Mouse (Mus musculus) c-Kit-positive CD71-positive TER-119-negative erythroid progenitor cells, embryonic 14.5 days (primary cell): ENCODE data around the gene Dnah5.
A peak's percentile ranks its signal among the peaks of the same experiment; 100 is the strongest.

ENCODE experiments used
- DNase-seq: peaks from one replicate; pipeline ENCODE4 v3.0.0-alpha.2; 2013; ENCODE audit warnings: low read depth

Gene Dnah5

DNA sequence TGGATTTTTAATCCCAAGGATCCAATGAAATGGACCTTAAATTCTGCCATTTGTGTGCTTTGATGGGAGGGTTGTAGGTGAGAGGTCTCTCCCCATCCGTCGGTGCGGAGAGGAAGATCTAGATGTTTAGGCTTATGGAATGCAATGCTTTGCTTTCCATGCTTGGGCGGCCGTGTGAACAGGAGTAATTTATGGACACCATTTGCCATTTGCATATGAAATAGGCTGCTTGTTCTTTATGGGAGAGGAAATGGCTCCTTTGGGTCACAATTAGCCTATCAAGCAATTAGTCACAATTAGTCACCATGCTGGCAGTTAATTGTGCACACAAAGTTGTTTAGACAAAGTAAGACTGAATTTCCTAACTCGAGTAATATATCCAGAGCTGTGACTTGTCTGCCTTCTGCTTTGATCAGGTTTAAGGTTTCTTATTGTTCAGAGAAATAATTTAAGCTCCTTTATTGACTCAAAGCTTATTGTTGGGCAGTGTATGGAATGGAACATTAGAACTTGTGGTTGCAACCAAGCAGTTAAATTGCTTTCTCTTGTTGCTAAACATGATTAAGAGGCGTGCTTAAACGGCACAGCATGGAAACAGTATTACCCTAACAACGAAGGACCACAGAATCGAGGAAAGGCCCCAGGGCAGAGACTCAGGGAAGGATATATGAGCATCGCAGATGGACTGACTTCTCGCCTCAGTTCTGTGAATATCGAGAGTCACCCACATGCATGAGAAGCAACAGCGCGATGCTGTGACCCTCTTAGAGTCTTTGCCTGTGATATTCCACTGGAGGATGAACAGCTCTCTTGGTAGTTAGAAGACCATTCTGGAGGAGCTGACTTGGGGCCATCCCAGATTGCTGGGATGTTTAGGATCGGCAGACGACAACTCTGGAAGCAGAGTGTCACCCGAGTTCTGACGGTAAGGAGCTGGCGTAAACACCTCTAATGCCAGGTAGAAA is at the start of gene Dnah5:
Gene Dnah5, plus strand, starts transcription at position 642 of the 965 bp plus-strand sequence.
- no peak for DNase-seq

GRCm38 (mm10) chr15:28154822-28155501 is 48.6 kb upstream of the Dnah5 start:
- no peak for DNase-seq

DNA sequence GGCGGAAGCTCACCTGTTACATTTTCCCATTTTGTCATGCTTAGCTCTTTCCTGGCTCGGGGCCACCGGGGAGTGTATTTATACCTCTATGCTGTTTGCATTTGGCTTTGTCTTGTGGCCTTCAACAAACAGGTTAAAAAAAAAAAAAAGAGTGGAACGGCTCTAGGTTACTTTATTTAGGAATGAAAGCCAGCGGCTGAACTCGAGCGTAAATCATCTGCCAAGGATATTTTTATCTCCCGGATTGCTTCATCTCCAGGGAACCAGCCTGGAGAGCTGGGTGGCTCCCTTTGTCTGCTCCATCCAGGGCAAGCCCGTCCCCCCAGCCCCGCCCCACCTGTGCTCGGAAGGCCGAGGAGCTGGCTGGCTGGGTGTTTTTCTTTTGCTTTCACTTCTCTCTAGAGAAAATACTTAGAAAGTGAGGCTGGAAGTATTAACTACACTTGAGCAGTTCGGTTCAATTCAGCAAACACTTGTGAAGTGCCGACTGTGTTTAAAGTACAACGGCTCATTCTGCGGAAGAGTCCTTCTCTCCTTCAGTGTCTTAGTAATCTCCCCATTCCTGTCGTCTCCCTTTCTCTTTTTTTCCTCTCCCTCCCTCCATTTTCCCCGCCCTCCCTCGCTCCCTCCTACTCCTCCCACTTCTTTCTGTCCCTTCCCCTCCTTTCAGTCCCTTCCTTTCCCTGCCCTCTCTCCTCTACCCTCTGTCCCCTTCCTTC is 44.6 kb upstream of the Dnah5 start:
- DNase-seq, result peak; percentile 7

DNA sequence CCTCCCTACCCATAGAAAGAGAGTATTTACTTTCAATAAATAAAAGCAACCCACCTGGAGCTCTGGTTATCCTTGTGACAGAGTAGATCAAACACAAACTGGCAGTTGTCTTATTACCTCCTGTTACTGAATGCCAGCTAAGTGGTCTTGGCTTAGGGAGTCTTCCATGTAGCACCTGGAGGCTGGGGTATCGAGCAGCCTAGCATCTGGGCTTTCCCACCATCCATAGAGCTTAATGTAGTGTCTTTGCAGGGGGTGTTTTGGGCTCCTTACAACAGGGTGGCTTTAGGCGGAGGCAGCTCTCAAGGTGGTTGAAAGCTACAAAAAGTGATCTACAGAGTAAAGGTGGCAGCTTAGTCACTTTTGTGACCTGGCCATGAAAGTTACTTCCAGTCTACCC is 41.3 kb upstream of the Dnah5 start:
- DNase-seq, result no peak

GRCm38 (mm10) chr15:28165234-28165633 is 38.3 kb upstream of the Dnah5 start:
- DNase-seq, result no peak

DNA sequence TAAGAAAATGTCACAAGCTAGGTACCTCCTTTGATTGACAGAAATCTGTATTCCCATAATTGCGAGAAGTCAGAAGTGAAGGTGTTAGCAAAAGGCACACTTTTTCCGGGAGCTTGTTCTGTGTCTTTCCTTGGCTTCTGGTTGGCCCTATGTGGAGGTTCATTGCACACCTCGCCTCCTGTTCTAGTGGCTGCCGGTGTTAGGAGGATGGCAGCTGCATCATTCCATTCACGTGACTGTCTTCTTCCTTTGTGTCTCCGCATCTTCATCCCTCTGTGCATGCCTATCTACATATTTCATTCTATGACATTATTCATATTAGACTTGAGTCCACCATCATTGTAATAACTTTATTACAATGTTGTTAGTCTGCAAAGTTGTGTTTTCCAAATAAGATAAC is 37.5 kb upstream of the Dnah5 start:
- DNase-seq, result no peak

DNA sequence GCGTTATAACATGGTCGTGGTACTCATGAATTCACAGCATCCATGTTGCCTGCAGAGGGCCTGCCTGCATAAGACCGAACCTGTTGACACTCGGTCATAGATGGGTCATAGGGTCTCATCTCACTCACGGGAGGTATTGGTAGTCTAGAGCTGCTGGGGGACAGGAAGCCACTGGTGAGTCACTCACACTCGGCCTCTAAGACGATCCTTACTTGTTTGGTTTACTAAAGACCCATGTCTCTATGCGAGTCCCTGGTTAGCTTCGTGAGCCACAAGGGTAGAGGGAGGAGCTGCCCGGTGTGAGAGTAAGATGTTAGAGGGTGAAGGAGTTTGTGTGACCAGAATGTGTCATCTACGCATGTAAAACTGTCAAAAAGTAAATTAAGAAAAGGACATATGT is 24.6 kb upstream of the Dnah5 start:
- DNase-seq, result no peak

GRCm38 (mm10) chr15:28179556-28179955 is 24.0 kb upstream of the Dnah5 start:
- DNase-seq, result no peak

DNA sequence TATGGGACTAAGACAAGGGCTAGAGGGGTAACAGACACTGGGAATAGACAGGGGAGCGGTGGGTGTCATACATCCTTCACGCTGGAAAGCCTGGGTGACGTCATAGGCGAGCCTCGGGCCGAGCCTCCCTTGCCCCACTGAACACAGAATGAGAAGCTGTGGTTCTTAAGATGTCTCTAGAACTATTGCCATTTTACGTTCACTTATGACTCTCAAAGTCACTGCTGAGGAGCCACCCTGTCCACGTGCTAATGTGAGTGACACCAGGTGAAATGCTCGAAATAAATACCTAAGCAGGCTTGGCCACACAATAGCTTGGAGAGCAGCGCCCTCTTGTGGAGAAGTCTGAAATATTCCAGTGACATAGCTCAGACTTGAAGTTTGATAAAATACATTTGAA is 21.7 kb upstream of the Dnah5 start:
- DNase-seq, result peak; percentile 47

- no peak for DNase-seq
Measured at GRCm38 (mm10) chr15:28182567-28182966, 21.0 kb upstream of the Dnah5 start.

DNA sequence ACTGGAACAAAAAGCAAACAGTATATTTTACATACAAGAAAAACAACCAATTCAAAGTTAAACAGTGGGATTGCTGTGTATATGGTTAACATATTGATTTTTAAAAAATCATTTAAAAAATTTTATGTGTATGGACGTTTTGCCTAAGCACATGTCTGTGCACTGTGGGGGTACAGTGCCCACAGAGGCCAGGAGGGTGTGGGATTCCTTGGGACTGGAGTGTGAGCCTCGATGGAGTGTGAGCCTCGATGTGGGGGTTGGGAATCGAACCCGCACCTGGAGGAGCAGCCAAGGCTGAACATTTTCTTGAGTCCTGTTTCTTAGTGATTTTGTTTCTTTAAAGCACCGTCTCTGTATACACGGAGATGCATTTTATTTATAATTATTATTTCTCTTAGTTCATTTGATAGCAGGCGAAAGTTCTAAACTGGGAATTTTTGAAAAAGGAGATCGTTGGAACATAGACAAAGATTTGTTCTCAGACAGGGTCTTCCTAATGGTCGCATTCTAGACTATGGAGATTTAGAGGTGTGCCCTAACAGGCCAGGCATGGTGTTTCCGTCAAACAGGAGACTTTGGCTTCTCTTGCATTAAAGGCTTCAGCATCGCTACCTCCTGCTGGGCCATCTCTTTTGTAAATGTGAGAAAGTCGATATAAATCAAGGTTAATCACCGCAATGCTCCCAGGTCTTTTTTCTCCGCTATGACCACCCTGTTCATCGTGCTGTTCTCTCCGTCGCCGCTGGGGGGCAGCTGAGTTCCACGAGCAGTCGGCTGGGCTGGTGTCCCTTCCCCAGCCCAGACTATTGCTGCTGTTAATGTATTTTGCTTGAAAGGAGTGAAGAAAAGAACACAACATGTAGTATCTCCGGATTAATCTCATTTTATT is 15.8 kb upstream of the Dnah5 start:
- DNase-seq, result peak; percentile 10

DNA sequence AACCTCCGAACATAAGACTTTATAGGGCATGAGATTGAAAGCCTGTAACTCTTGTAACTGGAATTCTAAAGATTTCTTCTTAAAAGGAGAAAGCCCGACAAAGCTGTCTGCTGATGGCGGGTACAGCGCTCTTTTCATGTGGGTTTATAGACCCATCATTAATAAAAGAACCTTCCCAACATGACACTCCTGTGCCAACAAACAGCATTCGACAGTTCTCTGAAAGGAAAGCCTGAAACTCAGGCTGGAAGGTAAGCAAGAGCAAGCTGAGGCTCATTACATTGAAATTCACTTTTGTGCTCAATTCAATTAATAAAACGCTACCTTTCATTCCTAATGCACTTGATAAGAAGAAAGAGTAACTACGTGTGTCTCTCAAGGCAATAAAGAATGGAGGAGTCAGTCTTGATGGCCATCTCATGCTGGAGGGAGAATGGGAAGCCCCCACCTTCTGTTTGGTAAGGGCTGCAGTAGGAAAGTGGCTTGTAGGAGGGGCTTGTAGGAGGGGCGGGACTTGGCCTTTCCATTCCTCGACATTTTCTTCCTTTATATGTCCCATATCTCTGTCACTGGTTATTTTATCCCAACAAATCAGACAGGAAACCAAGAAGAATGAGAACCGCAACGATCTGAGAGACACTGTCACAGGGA is 15.1 kb upstream of the Dnah5 start:
- no peak for DNase-seq

DNA sequence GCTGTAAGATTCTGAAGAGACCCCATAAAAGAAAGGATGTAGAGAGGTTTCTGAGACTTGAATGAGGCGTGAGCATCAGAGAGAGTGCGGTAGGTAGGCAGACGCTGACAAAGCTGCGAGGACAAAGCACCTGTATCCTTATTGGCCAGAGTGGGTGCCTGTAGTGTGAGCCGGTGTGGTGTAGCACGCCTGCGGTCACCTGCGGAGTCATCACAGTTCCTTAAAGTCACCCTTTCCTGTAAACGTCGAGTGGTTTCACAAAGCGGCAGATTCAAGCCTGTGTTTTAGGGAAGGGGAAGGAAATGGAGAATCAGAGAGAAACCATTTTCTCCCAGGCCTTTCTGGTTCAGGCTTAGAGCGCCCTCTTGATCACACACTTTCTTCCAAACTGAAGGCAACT is 13.9 kb upstream of the Dnah5 start:
- no peak for DNase-seq

GRCm38 (mm10) chr15:28198609-28199008 is 4.9 kb upstream of the Dnah5 start:
- DNase-seq, result no peak

DNA sequence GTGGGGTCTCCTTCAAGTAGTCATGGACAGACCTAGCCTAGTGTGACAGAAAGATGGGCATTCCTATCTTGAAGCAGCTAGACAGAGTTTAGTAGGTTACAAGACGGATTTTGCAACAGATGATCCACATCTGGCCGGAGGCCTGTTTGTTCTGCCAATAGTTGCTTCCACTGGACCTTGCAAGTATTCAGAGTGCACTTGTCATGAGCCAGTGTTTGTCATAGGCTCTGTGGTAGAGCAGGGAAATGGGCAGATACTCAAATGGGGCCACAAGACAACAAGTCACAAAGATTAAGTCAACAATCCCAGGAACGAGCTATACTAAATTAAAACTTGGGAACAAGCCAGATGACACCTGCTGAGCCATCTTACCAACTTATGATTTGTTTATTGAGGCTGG is 1.1 kb downstream of the Dnah5 start:
- no peak for DNase-seq

DNA sequence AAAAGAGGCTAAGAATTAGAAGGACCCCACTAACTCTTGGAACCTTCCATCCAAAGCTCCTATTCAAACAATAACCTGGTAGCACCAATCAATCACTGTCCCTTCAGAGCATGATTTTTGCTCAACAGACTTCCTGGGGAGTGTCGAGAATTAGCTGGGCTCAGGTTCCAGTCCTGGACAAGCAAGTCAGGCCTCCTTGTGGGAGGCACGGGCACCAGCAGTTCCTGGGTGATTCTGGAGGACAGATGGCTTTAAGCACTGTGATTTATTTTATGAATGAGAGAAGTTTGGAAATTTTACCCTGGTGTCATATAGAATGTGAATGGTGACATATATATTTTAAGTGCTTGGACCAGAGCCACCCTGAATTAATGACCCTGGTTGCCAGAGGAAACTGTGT is 4.0 kb downstream of the Dnah5 start:
- no peak for DNase-seq

DNA sequence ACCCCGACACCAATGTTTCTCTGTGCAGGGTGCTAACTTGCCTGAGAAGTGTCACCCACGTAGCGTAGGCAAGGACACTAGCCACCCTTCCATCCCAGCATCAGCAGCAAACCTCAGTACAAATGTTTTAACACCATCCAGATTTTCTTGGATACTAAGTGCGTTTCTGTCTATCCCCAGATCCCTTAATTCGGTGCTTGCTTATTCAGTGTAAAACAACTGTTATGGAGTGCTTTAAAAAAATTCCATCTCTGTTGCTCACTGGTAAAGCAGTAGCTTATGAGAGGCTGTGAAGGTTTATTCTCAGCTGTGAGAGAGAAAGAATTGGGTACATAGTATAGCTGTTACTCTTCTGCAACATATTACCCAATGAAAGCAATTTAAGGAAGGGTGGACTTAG is 9.5 kb downstream of the Dnah5 start:
- no peak for DNase-seq

GRCm38 (mm10) chr15:28216358-28216757 is 12.8 kb downstream of the Dnah5 start:
- DNase-seq, result no peak

GRCm38 (mm10) chr15:28227316-28227715 is 23.8 kb downstream of the Dnah5 start:
- no peak for DNase-seq

- no peak for DNase-seq
Measured at GRCm38 (mm10) chr15:28260250-28260649, 56.7 kb downstream of the Dnah5 start.

DNA sequence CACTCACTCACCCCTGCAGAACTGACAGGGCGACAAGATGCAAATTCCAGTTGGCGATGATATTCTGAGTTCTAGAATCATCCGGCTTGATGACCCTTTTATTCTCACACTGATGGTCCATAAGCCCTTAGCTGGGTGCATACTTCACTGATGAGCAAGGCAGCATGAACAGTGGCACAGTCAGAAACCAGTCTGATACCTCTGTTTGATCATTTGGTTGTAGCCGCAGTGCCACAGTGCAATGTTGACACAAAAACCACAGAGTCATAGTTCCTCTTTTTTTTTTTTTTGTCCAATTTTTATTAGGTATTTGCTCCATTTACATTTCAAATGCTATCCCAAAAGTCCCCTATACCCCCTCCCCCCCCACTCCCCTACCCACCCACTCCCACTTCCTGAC is 95.9 kb downstream of the Dnah5 start:
- DNase-seq, result no peak
